Mouse (Mus musculus) layer of hippocampus, adult 11-12 months (tissue): ENCODE results near the gene Resf1.
"Not testable (repeated sequence)": the region's sequence is repeated elsewhere in the genome, so short reads cannot be mapped to it uniquely, and the experiment has no call there.

Source experiments
- DNase-seq: peaks from one replicate; pipeline ENCODE4 v3.0.0; 2022; ENCODE audit warnings: low spot score

Resf1 gene

GRCm38 (mm10) chr6:149344372-149344771 lies 35.2 kb downstream of the Resf1 start:
- no peak for DNase-seq

GRCm38 (mm10) chr6:149348211-149348610 lies 39.0 kb downstream of the Resf1 start:
- DNase-seq = not testable (repeated sequence)

GRCm38 (mm10) chr6:149354826-149355495 lies 45.7 kb downstream of the Resf1 start:
- DNase-seq = no peak

GRCm38 (mm10) chr6:149355799-149356198 lies 46.6 kb downstream of the Resf1 start:
- not testable (repeated sequence) for DNase-seq

- DNase-seq = no peak
Observed at GRCm38 (mm10) chr6:149357155-149357554, 47.9 kb downstream of the Resf1 start.

- DNase-seq = not testable (repeated sequence)
Observed at GRCm38 (mm10) chr6:149362533-149362932, 53.3 kb downstream of the Resf1 start.

GRCm38 (mm10) chr6:149365975-149366374 lies 56.8 kb downstream of the Resf1 start:
- DNase-seq = not testable (repeated sequence)

GRCm38 (mm10) chr6:149366403-149366802 lies 57.2 kb downstream of the Resf1 start:
- no peak for DNase-seq

- peak; percentile 68 for DNase-seq
Observed at GRCm38 (mm10) chr6:149374986-149375457, 65.8 kb downstream of the Resf1 start.

GRCm38 (mm10) chr6:149383531-149383930 lies 74.3 kb downstream of the Resf1 start:
- no peak for DNase-seq
